Mouse (Mus musculus) kidney, adult 18-20 months (tissue): ENCODE measurements at regions not wholly inside any gene's neighbourhood (a gene's known extent, or its start where the extent isn't known, plus 50 kb on each side); places are given as distances from the start of the nearest gene placed in this dataset.

Experiments
- DNase-seq: peaks from one replicate; pipeline ENCODE4 v3.0.0; 2021

DNA sequence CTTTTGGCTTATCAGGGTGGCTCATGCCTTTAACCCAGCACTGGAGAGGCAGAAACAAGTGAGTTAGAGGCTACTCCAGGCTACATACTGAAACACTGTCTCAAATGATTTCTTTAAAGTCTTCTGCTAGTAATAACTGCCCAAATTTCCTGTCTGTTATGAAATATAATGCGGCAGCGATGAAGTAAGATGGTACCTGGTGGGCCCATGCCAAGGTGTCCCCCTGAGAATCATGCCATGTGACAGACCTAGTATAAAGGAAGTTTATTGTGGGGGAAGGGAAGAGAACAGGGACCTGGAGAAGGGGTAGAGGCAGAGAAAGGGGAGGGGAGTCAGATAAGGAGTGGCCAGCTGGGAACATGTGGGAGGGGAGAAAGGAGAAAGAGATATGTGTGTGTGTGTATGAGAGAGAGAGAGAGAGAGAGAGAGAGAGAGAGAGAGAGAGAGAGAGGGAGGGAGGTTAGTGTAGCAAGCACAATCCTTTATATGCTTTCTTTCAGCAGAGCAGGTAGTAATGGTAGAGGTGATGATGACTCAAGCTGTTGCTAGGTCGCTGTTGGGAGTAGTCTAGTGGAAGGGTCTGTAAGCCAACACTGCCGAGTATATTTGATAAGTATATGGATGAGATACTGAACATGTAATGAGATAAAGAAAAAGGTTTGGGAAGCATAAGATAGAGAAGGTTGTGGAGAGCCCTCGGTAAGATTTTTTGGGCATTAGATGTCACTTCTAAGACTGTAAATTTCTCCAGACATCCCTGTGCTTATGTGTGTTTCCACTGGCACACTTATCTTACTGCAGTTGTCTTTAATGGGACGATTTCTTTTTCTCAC lies 71.1 kb upstream of the Dph5 start:
- no peak for DNase-seq

GRCm38 (mm10) chr3:115817771-115818170 lies 69.9 kb upstream of the Dph5 start:
- DNase-seq, result no peak

GRCm38 (mm10) chr3:115818734-115819133 lies 68.9 kb upstream of the Dph5 start:
- DNase-seq, result no peak

GRCm38 (mm10) chr3:115819401-115820138 lies 68.1 kb upstream of the Dph5 start:
- no peak for DNase-seq

- DNase-seq, result no peak
These were observed 67.5 kb upstream of the Dph5 start for GRCm38 (mm10) chr3:115820139-115820481.

GRCm38 (mm10) chr3:115821627-115822026 lies 66.0 kb upstream of the Dph5 start:
- no peak for DNase-seq

DNA sequence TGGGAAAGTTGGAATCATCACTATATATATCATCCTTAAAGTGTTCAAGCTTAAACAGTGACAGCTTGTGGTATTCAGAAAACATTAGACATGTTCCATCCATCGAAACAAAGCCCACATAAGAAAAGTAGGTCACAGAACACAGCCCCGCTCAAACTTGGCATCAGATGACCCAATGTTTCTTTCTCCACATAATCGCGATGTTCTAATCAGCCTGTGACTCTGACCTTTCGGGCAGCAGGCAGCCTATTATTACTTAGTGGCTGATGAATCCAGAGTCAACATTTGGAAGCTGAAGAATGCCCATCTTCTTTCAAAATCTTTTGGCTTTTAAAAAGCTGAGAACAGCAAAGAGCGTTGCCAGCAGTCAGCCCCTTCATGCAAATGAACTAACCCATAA lies 65.1 kb upstream of the Dph5 start:
- no peak for DNase-seq

- DNase-seq, result no peak
These were observed 63.9 kb upstream of the Dph5 start for GRCm38 (mm10) chr3:115823741-115824140.

GRCm38 (mm10) chr3:115824792-115825191 lies 62.8 kb upstream of the Dph5 start:
- no peak for DNase-seq

DNA sequence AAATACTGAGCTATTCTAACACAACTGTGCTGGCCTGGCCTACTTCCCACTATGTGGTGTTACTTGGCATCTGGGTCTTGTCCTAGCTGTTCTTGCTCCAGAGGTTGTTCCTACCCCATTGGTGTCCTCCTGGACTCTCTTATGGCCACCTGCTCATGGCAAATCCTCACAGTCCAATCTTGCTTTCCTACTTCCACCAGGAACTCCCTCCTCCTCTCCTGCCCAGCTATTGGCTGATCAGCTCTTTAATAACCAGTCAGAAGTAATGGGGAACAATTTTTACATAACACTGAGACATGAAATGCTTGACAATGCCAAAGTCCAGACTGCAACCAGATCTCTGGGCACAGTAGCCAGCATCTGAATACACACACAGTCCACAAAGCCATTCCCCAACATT lies 52.3 kb upstream of the Dph5 start:
- DNase-seq, result no peak

DNA sequence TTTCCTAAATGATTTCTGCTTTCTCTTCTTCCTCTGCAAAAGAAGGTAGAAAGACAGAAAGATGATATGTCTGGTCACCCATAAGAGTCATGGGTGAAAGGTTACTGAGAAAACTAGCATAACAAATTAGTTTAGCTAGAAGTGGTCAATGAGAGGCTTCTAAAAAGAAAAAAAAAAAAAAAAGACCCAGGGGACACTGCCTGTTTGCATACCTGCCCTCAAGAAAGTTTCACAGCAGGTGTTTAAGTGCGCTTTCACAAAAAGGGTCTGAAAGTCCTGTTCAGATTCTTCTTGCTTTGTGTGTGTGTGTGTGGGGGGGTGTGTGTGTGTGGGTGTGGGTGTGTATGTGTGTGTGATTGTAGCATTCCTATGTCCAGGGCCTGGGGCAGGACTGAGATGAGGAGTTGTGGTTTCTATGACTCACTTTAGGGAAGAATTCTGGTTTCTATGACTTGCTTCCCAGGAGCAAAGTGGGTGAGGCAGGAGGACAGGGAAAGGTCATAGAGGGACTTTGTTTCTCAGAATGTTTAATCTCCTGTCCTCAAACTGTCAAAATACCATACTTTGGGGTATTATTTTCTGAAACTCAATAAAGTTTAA lies 49.9 kb upstream of the Dph5 start:
- no peak for DNase-seq
